Mouse (Mus musculus): ENCODE measurements around the gene Camta1. TPM values are rescaled to one million over a fixed set of nuclear protein-coding genes. Genes with fewer than 3 reads are reported as not detected.

Gene Camta1
- total RNA-seq, 1 experiment = 9.3 TPM

GRCm38 (mm10) chr4:151352791-151353190 is 508.9 kb downstream of the Camta1 start:
- Histone ChIP-seq H3K4me1 (ENCODE audit: control insufficient read depth in 2 of 2, insufficient read depth in 2 of 2, low read length in 2 of 2, poor library complexity in 1 of 2) (no peaks in the 10 kb centered on the region), H3K9me3 (ENCODE audit: control insufficient read depth, insufficient read depth, low read depth, low read length) (no peaks in the 10 kb centered on the region), H3K36me3 (ENCODE audit: control insufficient read depth, insufficient read depth, low read length, poor library complexity, severe bottlenecking) (no peaks in the 10 kb centered on the region), H3K4me3 (ENCODE audit: insufficient read depth in 1 of 2, low read depth in 1 of 2, low read length in 2 of 2, poor library complexity in 1 of 2, severe bottlenecking in 1 of 2) (no peak overlapping the region), H3K9ac (ENCODE audit: insufficient read depth, low read depth, low read length, poor library complexity, severe bottlenecking) (no peak overlapping the region), H3K27ac (ENCODE audit: insufficient read depth, low read depth, low read length, poor library complexity, severe bottlenecking) (no peak overlapping the region)
- TF ChIP-seq CHD2 (IDR thresholded peaks at IDR 0.05; ENCODE audit: low read depth, low read length) = no peak
- no peak for TF ChIP-seq ZNF384 (IDR thresholded peaks at IDR 0.05; ENCODE audit: low read depth, low read length)
- no peak for TF ChIP-seq ZC3H11A (IDR thresholded peaks at IDR 0.05; ENCODE audit: borderline replicate concordance, low read depth, low read length)
- TF ChIP-seq HCFC1 (IDR thresholded peaks at IDR 0.05; ENCODE audit: borderline replicate concordance, insufficient read depth, low read length) = no peak
- TF ChIP-seq MAFK (IDR thresholded peaks at IDR 0.05; ENCODE audit: insufficient read depth, low read depth, low read length) = no peak
- no peak for DNase-seq (ENCODE audit: low read depth, low spot score)
- in situ Hi-C loops (cut with MboI; ENCODE audit: low sequenced_read_pairs in 2 of 2, unreplicated experiment in 2 of 2) = no loop called here

GRCm38 (mm10) chr4:151352249-151352648 is 509.4 kb downstream of the Camta1 start:
- DNase-seq (ENCODE audit: low read depth, low spot score) = no peak
- no peaks in the 10 kb centered on the region for H3K9me3 ChIP-seq (ENCODE audit: control insufficient read depth, insufficient read depth, low read depth, low read length)
- H3K36me3 ChIP-seq (ENCODE audit: control insufficient read depth, insufficient read depth, low read length, poor library complexity, severe bottlenecking) = no peaks in the 10 kb centered on the region
- no peak overlapping the region for H3K4me3 ChIP-seq (ENCODE audit: insufficient read depth in 1 of 2, low read depth in 1 of 2, low read length in 2 of 2, poor library complexity in 1 of 2, severe bottlenecking in 1 of 2)
- H3K27ac ChIP-seq (ENCODE audit: insufficient read depth, low read depth, low read length, poor library complexity, severe bottlenecking) = no peak overlapping the region
- in situ Hi-C loops (cut with MboI; ENCODE audit: low sequenced_read_pairs in 2 of 2, unreplicated experiment in 2 of 2) = no loop called here
- TF ChIP-seq ZC3H11A (IDR thresholded peaks at IDR 0.05; ENCODE audit: borderline replicate concordance, low read depth, low read length) = no peak
- no peak for TF ChIP-seq CHD2 (IDR thresholded peaks at IDR 0.05; ENCODE audit: low read depth, low read length)
- TF ChIP-seq MAFK (IDR thresholded peaks at IDR 0.05; ENCODE audit: insufficient read depth, low read depth, low read length) = no peak
- no peak for TF ChIP-seq ZNF384 (IDR thresholded peaks at IDR 0.05; ENCODE audit: low read depth, low read length)
- TF ChIP-seq HCFC1 (IDR thresholded peaks at IDR 0.05; ENCODE audit: borderline replicate concordance, insufficient read depth, low read length) = no peak
- no peaks in the 10 kb centered on the region for H3K4me1 ChIP-seq (ENCODE audit: control insufficient read depth in 2 of 2, insufficient read depth in 2 of 2, low read length in 2 of 2, poor library complexity in 1 of 2)
- no peak overlapping the region for H3K9ac ChIP-seq (ENCODE audit: insufficient read depth, low read depth, low read length, poor library complexity, severe bottlenecking)

DNA sequence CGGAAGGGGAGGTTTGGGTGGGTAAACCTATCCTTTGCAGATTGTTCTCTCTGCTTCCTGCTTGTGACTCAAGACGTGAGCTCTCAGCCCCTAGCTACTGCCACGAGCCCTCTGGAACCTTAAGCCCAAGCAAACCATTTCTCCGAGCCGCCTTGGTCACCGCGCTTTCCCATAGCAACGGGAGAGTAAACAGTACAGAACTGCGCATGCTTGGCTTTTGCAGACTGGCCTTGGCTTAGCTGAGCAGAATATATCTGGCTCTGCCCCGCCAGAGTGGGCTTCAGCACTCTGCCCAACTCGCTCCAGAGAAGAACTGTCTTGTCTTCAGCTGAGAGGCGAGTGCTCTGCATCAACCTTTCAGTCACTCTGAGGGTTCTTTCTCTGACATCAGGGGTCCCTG is 509.9 kb downstream of the Camta1 start:
- no peaks in the 10 kb centered on the region for H3K4me1 ChIP-seq (ENCODE audit: control insufficient read depth in 2 of 2, insufficient read depth in 2 of 2, low read length in 2 of 2, poor library complexity in 1 of 2)
- TF ChIP-seq CHD2 (IDR thresholded peaks at IDR 0.05; ENCODE audit: low read depth, low read length) (no peak), ZNF384 (IDR thresholded peaks at IDR 0.05; ENCODE audit: low read depth, low read length) (no peak), MAFK (IDR thresholded peaks at IDR 0.05; ENCODE audit: insufficient read depth, low read depth, low read length) (no peak), ZC3H11A (IDR thresholded peaks at IDR 0.05; ENCODE audit: borderline replicate concordance, low read depth, low read length) (no peak), HCFC1 (IDR thresholded peaks at IDR 0.05; ENCODE audit: borderline replicate concordance, insufficient read depth, low read length) (no peak)
- H3K36me3 ChIP-seq (ENCODE audit: control insufficient read depth, insufficient read depth, low read length, poor library complexity, severe bottlenecking) = no peaks in the 10 kb centered on the region
- DNase-seq (ENCODE audit: low read depth, low spot score) = no peak
- no peaks in the 10 kb centered on the region for H3K9me3 ChIP-seq (ENCODE audit: control insufficient read depth, insufficient read depth, low read depth, low read length)
- in situ Hi-C loops (cut with MboI; ENCODE audit: low sequenced_read_pairs in 2 of 2, unreplicated experiment in 2 of 2) = no loop called here
- no peak overlapping the region for H3K9ac ChIP-seq (ENCODE audit: insufficient read depth, low read depth, low read length, poor library complexity, severe bottlenecking)
- H3K27ac ChIP-seq (ENCODE audit: insufficient read depth, low read depth, low read length, poor library complexity, severe bottlenecking) = no peak overlapping the region
- no peak overlapping the region for H3K4me3 ChIP-seq (ENCODE audit: insufficient read depth in 1 of 2, low read depth in 1 of 2, low read length in 2 of 2, poor library complexity in 1 of 2, severe bottlenecking in 1 of 2)

DNA sequence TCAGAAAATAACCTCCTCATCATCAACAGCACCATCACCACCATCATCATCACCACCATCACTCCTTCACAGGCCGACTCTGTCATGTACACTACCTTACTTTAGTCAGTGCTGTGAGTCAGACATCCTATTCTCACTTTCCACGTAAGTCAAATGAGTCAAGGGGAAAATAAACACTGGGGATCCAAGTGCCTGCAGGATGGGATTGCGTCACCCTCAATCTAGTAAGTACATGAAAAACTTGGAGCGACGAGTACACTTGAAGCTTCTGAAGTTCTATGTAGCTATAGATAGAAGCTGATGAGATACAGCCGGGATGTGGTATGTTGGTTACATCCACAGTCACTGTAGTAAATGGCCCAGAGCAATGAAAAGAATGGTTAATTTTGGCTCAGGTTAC is 514.1 kb downstream of the Camta1 start:
- TF ChIP-seq ZNF384 (IDR thresholded peaks at IDR 0.05; ENCODE audit: low read depth, low read length) (no peak), ZC3H11A (IDR thresholded peaks at IDR 0.05; ENCODE audit: borderline replicate concordance, low read depth, low read length) (no peak), MAFK (IDR thresholded peaks at IDR 0.05; ENCODE audit: insufficient read depth, low read depth, low read length) (no peak), CHD2 (IDR thresholded peaks at IDR 0.05; ENCODE audit: low read depth, low read length) (no peak), HCFC1 (IDR thresholded peaks at IDR 0.05; ENCODE audit: borderline replicate concordance, insufficient read depth, low read length) (no peak)
- in situ Hi-C loops (cut with MboI; ENCODE audit: low sequenced_read_pairs in 2 of 2, unreplicated experiment in 2 of 2) = no loop called here
- no peak for DNase-seq (ENCODE audit: low read depth, low spot score)

GRCm38 (mm10) chr4:151346673-151347072 is 515.0 kb downstream of the Camta1 start:
- DNase-seq (ENCODE audit: low read depth, low spot score) = no peak
- Histone ChIP-seq H3K36me3 (ENCODE audit: control insufficient read depth, insufficient read depth, low read length, poor library complexity, severe bottlenecking) (no peaks in the 10 kb centered on the region), H3K9me3 (ENCODE audit: control insufficient read depth, insufficient read depth, low read depth, low read length) (no peaks in the 10 kb centered on the region), H3K9ac (ENCODE audit: insufficient read depth, low read depth, low read length, poor library complexity, severe bottlenecking) (no peak overlapping the region), H3K27ac (ENCODE audit: insufficient read depth, low read depth, low read length, poor library complexity, severe bottlenecking) (no peak overlapping the region), H3K4me1 (ENCODE audit: control insufficient read depth in 2 of 2, insufficient read depth in 2 of 2, low read length in 2 of 2, poor library complexity in 1 of 2) (no peaks in the 10 kb centered on the region), H3K4me3 (ENCODE audit: insufficient read depth in 1 of 2, low read depth in 1 of 2, low read length in 2 of 2, poor library complexity in 1 of 2, severe bottlenecking in 1 of 2) (no peak overlapping the region)
- TF ChIP-seq ZC3H11A (IDR thresholded peaks at IDR 0.05; ENCODE audit: borderline replicate concordance, low read depth, low read length) (no peak), HCFC1 (IDR thresholded peaks at IDR 0.05; ENCODE audit: borderline replicate concordance, insufficient read depth, low read length) (no peak), ZNF384 (IDR thresholded peaks at IDR 0.05; ENCODE audit: low read depth, low read length) (no peak), MAFK (IDR thresholded peaks at IDR 0.05; ENCODE audit: insufficient read depth, low read depth, low read length) (no peak), CHD2 (IDR thresholded peaks at IDR 0.05; ENCODE audit: low read depth, low read length) (no peak)
- in situ Hi-C loops (cut with MboI; ENCODE audit: low sequenced_read_pairs in 2 of 2, unreplicated experiment in 2 of 2) = no loop called here

More for the DNA sequence above, 514.1 kb downstream of the Camta1 start:
- no peaks in the 10 kb centered on the region for H3K4me1 ChIP-seq (ENCODE audit: control insufficient read depth in 2 of 2, insufficient read depth in 2 of 2, low read length in 2 of 2, poor library complexity in 1 of 2)
- no peak overlapping the region for H3K4me3 ChIP-seq (ENCODE audit: insufficient read depth in 1 of 2, low read depth in 1 of 2, low read length in 2 of 2, poor library complexity in 1 of 2, severe bottlenecking in 1 of 2)
- H3K36me3 ChIP-seq (ENCODE audit: control insufficient read depth, insufficient read depth, low read length, poor library complexity, severe bottlenecking) = no peaks in the 10 kb centered on the region
- H3K9ac ChIP-seq (ENCODE audit: insufficient read depth, low read depth, low read length, poor library complexity, severe bottlenecking) = no peak overlapping the region
- H3K9me3 ChIP-seq (ENCODE audit: control insufficient read depth, insufficient read depth, low read depth, low read length) = no peaks in the 10 kb centered on the region
- no peak overlapping the region for H3K27ac ChIP-seq (ENCODE audit: insufficient read depth, low read depth, low read length, poor library complexity, severe bottlenecking)

All from ES-E14 (cell line).